Mouse (Mus musculus): ENCODE results near the gene Tgm1.
A peak's percentile ranks its signal among the peaks of the same experiment; 100 is the strongest.

Tgm1 gene

GRCm38 (mm10) chr14:55677615-55678014 is 36.1 kb downstream of the Tgm1 start:
- DNase-seq (ENCODE audit: low read depth, low spot score): no peak

- no peak for DNase-seq (ENCODE audit: low read depth, low spot score)
Observed at GRCm38 (mm10) chr14:55672741-55673060, 41.0 kb downstream of the Tgm1 start.

- DNase-seq (ENCODE audit: low read depth, low spot score): peak; percentile 85
Observed at GRCm38 (mm10) chr14:55671833-55672740, 41.6 kb downstream of the Tgm1 start, which contains the start of the genes Gmpr2 and Nedd8. Gmpr2 (plus strand) TSS chr14:55671941. Nedd8 (minus strand) TSS chr14:55672124.

GRCm38 (mm10) chr14:55671486-55671832 is 42.3 kb downstream of the Tgm1 start:
- no peak for DNase-seq (ENCODE audit: low read depth, low spot score)

- DNase-seq (ENCODE audit: low read depth, low spot score): no peak
Observed at GRCm38 (mm10) chr14:55660636-55661035, 53.1 kb downstream of the Tgm1 start.

- peak; percentile 76 for DNase-seq (ENCODE audit: low read depth, low spot score)
Observed at GRCm38 (mm10) chr14:55659960-55660573, 53.7 kb downstream of the Tgm1 start, which contains the start of gene Mdp1. Mdp1 (minus strand) TSS chr14:55660508.

GRCm38 (mm10) chr14:55658011-55658410 is 55.7 kb downstream of the Tgm1 start:
- no peak for DNase-seq (ENCODE audit: low read depth, low spot score)

GRCm38 (mm10) chr14:55656935-55657334 is 56.8 kb downstream of the Tgm1 start:
- no peak for DNase-seq (ENCODE audit: low read depth, low spot score)

GRCm38 (mm10) chr14:55651528-55651927 is 62.2 kb downstream of the Tgm1 start:
- DNase-seq (ENCODE audit: low read depth, low spot score): no peak

All from embryo, embryonic 11.5 days (tissue).